Mouse (Mus musculus): ENCODE results near the gene Spx.

Spx gene

DNA sequence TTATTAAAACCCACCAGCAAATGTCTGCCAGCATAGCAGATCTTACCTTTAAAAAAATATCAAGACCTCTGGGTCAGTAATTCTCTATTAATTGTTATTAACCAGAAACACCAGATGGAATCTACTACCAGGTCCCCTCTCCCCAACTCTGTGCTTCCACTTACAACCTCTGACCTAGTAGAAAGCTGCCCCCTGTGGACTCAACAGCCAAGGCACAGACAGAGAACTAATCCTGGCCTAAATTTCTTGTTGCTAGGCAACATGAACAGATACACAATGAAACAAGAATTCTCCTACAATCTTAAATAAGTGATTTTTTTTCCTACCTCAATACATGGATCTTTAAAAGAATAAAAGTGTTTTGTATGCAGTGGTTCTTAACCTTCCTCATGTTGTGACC, 15.8 kb downstream of the Spx start:
- no peak for DNase-seq (ENCODE audit: low spot score in 2 of 2)

- no peak for DNase-seq (ENCODE audit: low spot score in 2 of 2)
Observed at GRCm38 (mm10) chr6:142451381-142451780, 38.1 kb downstream of the Spx start.

- DNase-seq (ENCODE audit: low spot score in 2 of 2): no peak
Observed at GRCm38 (mm10) chr6:142453311-142453710, 40.1 kb downstream of the Spx start.

DNA sequence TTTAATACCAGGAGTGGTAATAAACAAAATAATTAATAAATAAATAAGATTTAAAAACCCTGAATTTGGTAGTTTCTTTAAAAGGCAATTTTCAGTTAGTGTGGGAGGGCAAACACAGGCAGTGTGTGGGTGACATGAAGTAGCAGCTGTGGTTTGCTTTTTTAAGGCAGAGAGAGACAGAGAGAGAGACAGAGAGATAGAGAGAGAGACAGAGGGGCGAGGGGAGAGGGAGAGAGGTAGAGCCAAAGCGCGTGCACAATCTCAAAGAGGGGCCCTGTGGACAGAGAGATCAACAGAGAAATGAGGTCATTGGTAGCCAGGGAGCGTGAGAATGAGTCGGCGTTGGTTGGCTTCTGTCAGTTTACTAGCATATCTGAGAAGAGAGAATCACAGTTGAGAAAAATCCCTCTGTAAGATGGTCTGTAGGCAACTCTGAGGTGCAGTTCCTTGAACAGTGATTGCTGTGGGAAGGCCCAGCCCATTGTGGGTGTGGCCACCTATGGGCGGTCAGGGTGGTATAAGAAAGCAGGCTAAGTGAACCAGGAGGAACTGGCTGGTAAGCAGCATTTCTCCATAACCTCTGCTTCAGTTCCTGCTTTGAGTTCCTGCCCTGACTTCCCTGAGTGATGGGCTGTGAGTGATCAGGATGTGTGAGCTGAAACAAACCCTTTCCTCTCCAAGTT, 42.2 kb downstream of the Spx start:
- DNase-seq (ENCODE audit: low spot score in 2 of 2): no peak

DNA sequence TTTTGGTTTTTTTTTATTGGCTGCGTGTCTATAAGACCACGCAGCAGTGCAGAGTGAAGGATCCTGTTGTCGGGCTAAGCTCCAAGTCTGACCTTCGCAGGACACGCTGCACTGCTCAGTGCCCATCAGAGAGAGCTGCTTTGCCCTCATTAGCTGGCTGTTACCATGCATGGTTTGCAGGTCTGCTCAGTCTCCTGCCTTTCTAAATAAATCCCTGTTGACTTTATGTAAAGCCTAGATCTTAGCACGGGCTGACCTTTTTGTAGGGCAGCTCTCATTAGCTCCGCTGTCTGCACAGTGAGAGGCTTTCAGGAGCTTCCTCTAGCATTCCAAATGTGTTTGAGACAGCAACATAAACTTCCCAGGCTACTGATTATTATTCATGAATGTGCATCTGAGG, 44.8 kb downstream of the Spx start:
- no peak for DNase-seq (ENCODE audit: low spot score in 2 of 2)

- DNase-seq (ENCODE audit: low spot score in 2 of 2): peak; percentile 38 to 55
Observed at GRCm38 (mm10) chr6:142459017-142459678, 45.9 kb downstream of the Spx start.

- DNase-seq (ENCODE audit: low spot score in 2 of 2): no peak
Observed at GRCm38 (mm10) chr6:142462194-142462593, 49.0 kb downstream of the Spx start.
